Mouse (Mus musculus): ENCODE results near the gene Vsig10.

- TF ChIP-seq POLR2A (IDR thresholded peaks at IDR 0.05; ENCODE audit: low read depth, low read length) (no peak), CTCF (IDR thresholded peaks at IDR 0.05; ENCODE audit: extremely low read depth, insufficient read length, insufficient replicate concordance, low read depth, low read length) (no peak)
These were observed 35.2 kb downstream of the Vsig10 start for GRCm38 (mm10) chr5:117354121-117354520.

Measured in small intestine, adult 2 months (tissue).